Mouse (Mus musculus): ENCODE measurements around the gene Tmc4.

The Tmc4 gene

DNA sequence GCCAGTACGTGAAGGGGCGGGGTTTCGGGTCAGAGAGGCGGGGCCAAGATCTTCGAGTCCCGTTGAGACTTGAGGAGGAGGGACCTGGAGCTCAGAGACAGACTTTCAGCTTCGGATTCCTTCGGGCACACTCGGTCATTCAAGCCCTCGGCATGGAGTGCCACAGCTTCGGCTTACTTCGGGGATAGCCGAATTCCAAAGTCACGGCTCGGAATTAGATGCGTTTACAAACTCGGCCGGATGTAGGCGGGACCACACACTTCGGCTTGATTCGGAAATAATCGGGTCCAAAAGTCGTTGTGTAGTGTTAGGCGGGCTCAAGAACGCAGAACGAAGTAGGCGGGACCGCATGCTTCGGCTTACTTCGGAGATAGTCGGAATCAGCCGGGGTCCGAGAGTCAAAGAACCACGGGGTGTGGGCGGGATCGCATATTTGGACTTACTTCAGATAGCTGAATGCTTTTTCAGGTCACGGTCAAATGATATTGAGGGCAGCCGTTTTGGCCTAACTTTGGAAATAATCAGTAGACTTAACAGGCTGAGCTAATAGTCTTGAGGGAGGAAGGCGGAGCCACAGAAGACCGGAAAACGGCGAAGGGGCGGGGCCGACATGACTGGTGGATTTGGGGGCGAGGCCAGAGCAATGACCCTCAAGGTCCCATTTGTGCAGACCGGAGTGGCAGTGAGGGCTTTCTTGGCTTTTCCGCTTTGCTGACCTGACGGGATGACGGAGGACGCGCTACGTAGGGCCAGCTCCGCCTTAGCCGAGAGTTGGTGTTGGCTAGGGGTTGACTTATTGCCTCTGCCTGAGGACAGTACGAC lies 15.8 kb upstream of the Tmc4 start, which contains the start of gene Mboat7:
Gene Mboat7, minus strand, starts transcription at position 537 of the 822 bp plus-strand sequence.
- peak; percentile 83 for ATAC-seq (ENCODE audit: insufficient number of reproducible peaks, low FRiP score, low TSS enrichment)

DNA sequence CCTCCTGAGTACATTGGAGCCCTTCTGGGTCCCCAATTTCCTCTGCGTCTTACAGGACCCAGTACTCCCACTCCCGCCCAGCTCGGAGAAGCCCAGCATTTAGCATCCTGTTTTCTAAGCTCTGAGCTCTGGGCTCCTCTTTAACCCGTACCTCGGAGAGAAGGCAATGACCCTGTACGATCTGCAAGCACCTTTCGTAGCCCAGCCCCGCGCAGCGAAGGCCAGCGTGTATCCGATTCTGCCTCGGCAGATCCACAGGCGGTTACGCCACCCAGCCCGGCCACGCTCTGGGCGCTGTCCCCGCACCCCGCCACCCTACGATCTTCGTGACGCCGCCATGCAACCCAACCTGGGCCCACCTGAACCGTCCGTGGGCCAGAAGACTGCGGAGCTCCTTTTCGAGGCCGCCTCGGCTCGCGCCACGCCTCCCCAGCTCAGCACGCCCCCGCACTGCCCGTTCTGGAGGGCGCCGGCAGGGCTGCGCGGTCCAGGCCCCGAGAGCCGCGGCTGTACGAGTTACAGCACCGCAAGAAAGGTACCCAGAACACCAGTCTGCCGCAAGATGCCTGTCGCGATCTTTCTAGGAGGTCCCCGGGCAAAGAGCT lies 15.1 kb upstream of the Tmc4 start, which contains the start of gene Tsen34:
Gene Tsen34, plus strand, starts transcription at position 482 of the 605 bp plus-strand sequence.
- peak; percentile 16; the same call in 1 of the 2 replicates for ATAC-seq (ENCODE audit: insufficient number of reproducible peaks, low FRiP score, low TSS enrichment)

- ATAC-seq (ENCODE audit: insufficient number of reproducible peaks, low FRiP score, low TSS enrichment): no peak
Observed at GRCm38 (mm10) chr7:3691919-3692318, 14.6 kb upstream of the Tmc4 start.

- ATAC-seq (ENCODE audit: insufficient number of reproducible peaks, low FRiP score, low TSS enrichment): no peak
Observed at GRCm38 (mm10) chr7:3685400-3686187, 8.2 kb upstream of the Tmc4 start.

DNA sequence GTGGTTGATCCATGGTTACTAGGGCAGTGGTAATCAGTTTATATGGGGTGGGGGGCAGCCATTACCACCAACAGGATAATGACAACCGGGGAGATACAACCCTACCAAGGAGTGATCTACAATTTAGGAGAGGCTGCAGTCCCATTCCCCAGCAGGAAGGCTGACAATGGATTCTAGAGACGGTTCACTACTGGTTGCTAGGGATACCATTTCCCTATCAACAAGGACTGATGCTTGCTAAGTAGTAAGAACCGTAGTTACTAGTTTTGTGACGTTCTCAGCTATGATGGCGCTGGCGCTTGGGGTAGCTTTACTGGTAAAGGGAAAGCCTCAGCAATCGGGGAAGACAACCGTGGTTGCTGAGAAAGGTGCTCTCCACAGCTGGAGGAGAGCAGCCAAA lies 7.3 kb upstream of the Tmc4 start:
- ATAC-seq (ENCODE audit: insufficient number of reproducible peaks, low FRiP score, low TSS enrichment): no peak

- no peak for ATAC-seq (ENCODE audit: insufficient number of reproducible peaks, low FRiP score, low TSS enrichment)
Observed at GRCm38 (mm10) chr7:3683908-3684550, 6.7 kb upstream of the Tmc4 start.

- no peak for ATAC-seq (ENCODE audit: insufficient number of reproducible peaks, low FRiP score, low TSS enrichment)
Observed at GRCm38 (mm10) chr7:3676371-3676770, 982 bp downstream of the Tmc4 start.

DNA sequence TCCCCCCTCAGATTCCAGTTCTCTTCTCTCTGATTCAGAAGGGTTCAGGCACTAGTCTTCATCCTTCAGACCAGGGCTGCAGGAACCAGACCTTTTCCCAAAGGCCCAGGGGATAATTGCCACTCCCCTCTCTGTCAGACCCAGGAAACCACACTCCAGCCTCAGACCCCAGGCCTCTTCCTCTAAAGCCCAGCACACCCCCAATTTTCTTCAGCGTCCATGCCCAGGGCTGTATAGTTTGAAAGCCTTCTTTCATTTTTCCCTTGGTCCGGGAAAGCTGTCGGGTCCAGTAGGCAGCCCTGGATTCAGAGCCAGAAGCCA lies 2.2 kb downstream of the Tmc4 start:
- ATAC-seq (ENCODE audit: insufficient number of reproducible peaks, low FRiP score, low TSS enrichment): no peak

- peak; percentile 78 for ATAC-seq (ENCODE audit: insufficient number of reproducible peaks, low FRiP score, low TSS enrichment)
Observed at GRCm38 (mm10) chr7:3674507-3675227, 2.7 kb downstream of the Tmc4 start.

GRCm38 (mm10) chr7:3666921-3667391 lies 10.4 kb downstream of the Tmc4 start:
- ATAC-seq (ENCODE audit: insufficient number of reproducible peaks, low FRiP score, low TSS enrichment): no peak

DNA sequence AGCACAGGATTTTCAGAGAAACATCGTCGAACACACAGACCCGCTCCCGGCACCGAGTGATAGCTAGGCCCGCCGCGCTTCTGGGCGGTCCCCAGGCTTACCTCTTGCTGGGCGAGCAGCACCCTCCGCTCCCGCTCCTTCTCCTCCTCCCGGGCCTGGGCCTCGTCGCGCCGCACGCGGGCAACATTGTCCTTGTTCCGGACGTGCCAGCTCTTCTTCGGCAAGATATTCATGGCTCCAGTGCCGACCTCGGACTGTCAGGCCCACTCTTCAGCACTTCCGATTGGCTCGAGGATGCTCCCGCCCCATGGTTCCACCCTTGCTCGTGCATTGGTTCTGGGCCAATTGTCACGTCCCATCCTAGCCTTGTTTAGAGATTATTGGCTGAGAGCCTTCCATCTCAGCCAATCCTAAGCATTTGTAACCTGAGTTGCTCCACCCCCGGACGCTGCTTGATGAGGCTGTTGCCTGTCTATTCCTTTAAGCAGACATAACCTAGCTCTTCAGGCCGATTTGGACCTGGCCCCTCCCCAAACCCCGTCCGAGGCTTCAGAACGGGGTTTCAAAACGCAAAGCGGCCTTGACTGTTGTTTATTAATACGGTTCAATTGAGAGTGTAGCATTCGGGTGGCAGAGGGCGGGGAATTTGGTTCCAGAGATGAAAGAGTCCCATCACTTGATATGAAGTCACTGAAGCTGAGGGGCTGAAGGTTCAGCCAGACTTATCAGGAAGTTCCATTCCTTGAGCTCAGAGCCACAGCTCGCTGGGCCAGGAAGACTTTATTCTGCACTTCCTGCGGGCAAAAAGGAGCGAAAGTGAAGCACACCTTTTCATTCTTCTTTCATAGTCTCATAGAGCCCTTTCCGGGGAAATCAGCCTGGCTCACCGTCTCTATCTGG lies 11.9 kb downstream of the Tmc4 start, which contains the start of gene Leng1:
Gene Leng1, minus strand, starts transcription at position 626 of the 900 bp plus-strand sequence.
- ATAC-seq (ENCODE audit: insufficient number of reproducible peaks, low FRiP score, low TSS enrichment): peak; percentile 97

- no peak for ATAC-seq (ENCODE audit: insufficient number of reproducible peaks, low FRiP score, low TSS enrichment)
Observed at GRCm38 (mm10) chr7:3664524-3665214, 12.7 kb downstream of the Tmc4 start.

DNA sequence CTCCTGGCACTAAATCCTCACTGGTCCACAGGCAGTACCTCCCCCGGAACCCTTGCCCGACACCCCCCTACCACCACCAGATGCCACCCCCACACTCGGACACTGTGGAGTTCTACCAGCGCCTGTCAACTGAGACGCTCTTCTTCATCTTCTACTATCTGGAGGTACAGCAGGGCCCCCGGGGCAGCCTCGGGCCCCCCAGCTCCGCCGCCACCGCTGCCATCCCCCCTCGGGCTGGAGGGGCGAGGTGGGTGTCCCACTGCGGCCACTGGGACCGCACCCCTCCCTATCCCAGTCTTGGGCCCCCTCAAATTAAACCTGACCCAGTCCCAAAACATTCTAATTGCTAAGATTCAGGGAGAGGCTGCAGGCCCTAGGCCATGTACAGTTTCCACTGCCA lies 18.8 kb downstream of the Tmc4 start:
- no peak for ATAC-seq (ENCODE audit: insufficient number of reproducible peaks, low FRiP score, low TSS enrichment)

DNA sequence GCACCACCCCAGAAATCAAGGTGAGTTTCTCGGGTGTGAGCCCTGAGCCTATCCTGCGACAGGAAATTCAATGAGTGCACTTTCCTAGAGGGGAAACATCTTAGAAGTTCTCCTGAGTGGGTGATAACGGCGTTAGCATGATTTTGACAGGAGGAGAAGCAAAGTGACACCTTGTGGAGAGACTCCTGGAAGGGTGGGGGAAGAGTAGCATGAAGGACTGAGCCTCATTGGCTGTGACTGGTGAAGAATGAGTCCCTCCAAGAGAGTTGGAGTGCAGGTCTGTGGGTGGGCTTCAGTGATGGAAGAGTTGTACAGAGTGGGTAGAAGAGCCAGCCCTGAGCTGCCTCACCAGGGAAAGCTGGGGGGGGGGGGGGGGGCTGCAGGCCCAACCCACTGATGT lies 20.4 kb downstream of the Tmc4 start:
- no peak for ATAC-seq (ENCODE audit: insufficient number of reproducible peaks, low FRiP score, low TSS enrichment)

DNA sequence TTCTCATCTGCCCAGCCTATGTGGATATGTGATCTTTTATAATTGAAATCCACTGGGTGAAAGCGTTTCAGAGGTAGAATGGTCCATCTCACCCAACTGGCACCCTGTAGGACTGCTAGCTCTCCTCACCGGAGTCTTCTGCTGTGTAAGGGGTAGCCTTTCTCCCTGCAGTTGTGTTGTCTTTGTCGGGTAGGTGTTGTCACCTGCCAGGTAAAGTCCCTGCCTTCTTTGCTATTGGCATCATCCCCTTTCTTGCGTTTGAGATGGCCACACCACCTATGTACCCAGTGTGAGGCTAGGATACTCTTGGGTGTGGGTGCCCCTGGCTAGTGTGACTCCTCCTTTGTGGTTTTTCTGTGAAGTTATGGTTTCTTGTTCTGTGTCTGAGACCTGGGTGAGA lies 30.7 kb downstream of the Tmc4 start:
- no peak for ATAC-seq (ENCODE audit: insufficient number of reproducible peaks, low FRiP score, low TSS enrichment)

GRCm38 (mm10) chr7:3646188-3646587 lies 31.2 kb downstream of the Tmc4 start:
- no peak for ATAC-seq (ENCODE audit: insufficient number of reproducible peaks, low FRiP score, low TSS enrichment)

DNA sequence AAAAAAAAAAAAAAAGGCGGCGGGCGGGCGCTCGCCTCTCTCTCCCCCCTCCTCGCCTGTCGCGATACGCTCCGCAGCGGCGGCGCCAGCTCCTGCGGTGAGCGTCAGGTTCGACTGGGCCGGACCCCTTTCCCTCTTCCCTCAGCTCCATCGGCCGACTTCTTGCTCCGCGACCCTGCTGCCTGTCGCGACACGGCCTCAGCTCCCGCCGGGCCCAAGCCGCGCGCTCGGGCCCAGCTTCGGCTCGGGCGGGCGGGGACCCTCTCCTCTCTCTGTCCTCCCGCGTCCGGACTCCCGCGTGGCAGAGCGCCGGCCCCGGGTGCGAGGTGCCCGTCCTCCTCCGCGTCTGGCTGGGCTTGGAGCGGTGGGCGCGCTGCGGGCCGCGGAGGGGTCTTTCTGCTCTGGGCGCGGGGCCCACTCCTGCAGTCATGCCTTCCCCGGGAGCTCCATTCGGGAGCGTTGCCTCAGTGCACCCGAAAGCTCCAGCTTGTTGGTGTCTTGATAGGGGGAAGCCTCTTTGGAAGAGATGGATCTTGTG lies 31.8 kb downstream of the Tmc4 start:
- 0 out of 2 replicates have a peak, but pooled peaks have one; percentile 1 for ATAC-seq (ENCODE audit: insufficient number of reproducible peaks, low FRiP score, low TSS enrichment)
